Mouse (Mus musculus) intestine, embryonic 16.5 days (tissue): ENCODE data around the gene Cd47. TPM values are rescaled to one million over a fixed set of nuclear protein-coding genes. Genes with fewer than 3 reads are reported as not detected.

Experiments
- polyA plus RNA-seq: library from polyadenylated mRNA; unstranded; fragments of >200 nt; fragmentation: Nextera tagmentation; extraction: Ambion mirVana; gene quantifications from 2 replicates; pipeline ENCODE4 v1.2.1, GENCODE M21; 2015

The Cd47 gene
- polyA plus RNA-seq, 1 experiment from 2014 or later, result 80.3 TPM

Other genes starting within 250 kb of the Cd47 start
- gene Ift57, start 101.3 kb upstream of the Cd47 start, polyA plus RNA-seq, result 11.0 and 11.8 TPM in 2 replicates